Comparison of ENCODE assay signal across 7 mouse cellular contexts in genomic region chr13:44912851-44913250, GRCm38 (mm10).
DNase-seq lines count a peak whose midpoint lies in the region; ATAC-seq and TF ChIP-seq lines count a peak whose summit lies in the region.

No protein-coding gene starts in this region.

- H3K4me1 ChIP-seq in lung, embryonic 14.5 days (ENCODE audit: insufficient read depth): peaks cover 8% of the 10 kb centered on the region; the same call in 1 of the 2 replicates
- H3K4me1 ChIP-seq in intestine, embryonic 16.5 days (ENCODE audit: control insufficient read depth, insufficient read depth, low read length): peaks cover 10% of the 10 kb centered on the region; the same call in 1 of the 2 replicates

- no peak for TF ChIP-seq CTCF in lung, embryonic 14.5 days (IDR thresholded peaks at IDR 0.05; ENCODE audit: low read depth)

- no peak overlapping the region for H3K4me2 ChIP-seq in lung, embryonic 14.5 days
- no peak overlapping the region for H3K4me2 ChIP-seq in intestine, embryonic 16.5 days (ENCODE audit: low read depth, low read length)

- no peaks in the 10 kb centered on the region for H3K9me3 ChIP-seq in lung, embryonic 14.5 days (ENCODE audit: low read depth, low read length)
- H3K9me3 ChIP-seq in intestine, embryonic 16.5 days (ENCODE audit: control insufficient read depth, low read length): no peaks in the 10 kb centered on the region

- ATAC-seq in lung, embryonic 14.5 days (ENCODE audit: insufficient read depth): no peak
- ATAC-seq in intestine, embryonic 16.5 days: no peak

- H3K27ac ChIP-seq in lung, embryonic 14.5 days (ENCODE audit: low read depth): no peak overlapping the region; the same call in 1 of the 2 replicates
- no peak overlapping the region for H3K27ac ChIP-seq in intestine, embryonic 16.5 days (ENCODE audit: low read length)

- no peak overlapping the region for H3K9ac ChIP-seq in lung, embryonic 14.5 days
- H3K9ac ChIP-seq in intestine, embryonic 16.5 days (ENCODE audit: low read depth, low read length): no peak overlapping the region

- 73% methylated on average over 2 of the region's 2 CpGs for WGBS in lung, embryonic 14.5 days
- 72% methylated on average over 2 of the region's 2 CpGs for WGBS in intestine, embryonic 16.5 days

- H3K27me3 ChIP-seq in lung, embryonic 14.5 days (ENCODE audit: insufficient read depth, low read length): no peaks in the 10 kb centered on the region
- no peaks in the 10 kb centered on the region for H3K27me3 ChIP-seq in intestine, embryonic 16.5 days (replicated peaks; ENCODE audit: control insufficient read depth, insufficient read depth, low read length)

- peaks cover 91% of the 10 kb centered on the region for H3K36me3 ChIP-seq in lung, embryonic 14.5 days (ENCODE audit: insufficient read depth)
- peaks cover 18% of the 10 kb centered on the region for H3K36me3 ChIP-seq in intestine, embryonic 16.5 days (ENCODE audit: control insufficient read depth, insufficient read depth, low read length)

- H3K4me3 ChIP-seq in lung, embryonic 14.5 days (ENCODE audit: low read depth, low read length): no peak overlapping the region
- no peak overlapping the region for H3K4me3 ChIP-seq in intestine, embryonic 16.5 days (ENCODE audit: low read length)

- peak; percentile 52 for DNase-seq in lung, embryonic 14.5 days
- DNase-seq in lung, adult 18-20 months: no peak
- peak; percentile 56 for DNase-seq in cerebellum, adult 11 months
- DNase-seq in gastrocnemius, adult 8-10 months (ENCODE audit: low spot score in 2 of 2): peak; percentile 57 to 70
- DNase-seq in kidney, postnatal 36 days: peak; percentile 61 to 80
- no peak for DNase-seq in T-cell, adult 2 months (ENCODE audit: low spot score)

Comparison
In these comparisons a context has a peak if more than half of its experiments do, and no peak if none do; other contexts are left out.
1. DNase-seq: peak in lung, embryonic 14.5 days (single experiment), cerebellum, adult 11 months (single experiment), gastrocnemius, adult 8-10 months (2 of 2) and kidney, postnatal 36 days (2 of 2); none in lung, adult 18-20 months (0 of 2) and T-cell, adult 2 months (single experiment).